Mouse (Mus musculus): ENCODE data around the gene Ostf1.
A peak's percentile ranks its signal among the peaks of the same experiment; 100 is the strongest.

Ostf1 gene

DNA sequence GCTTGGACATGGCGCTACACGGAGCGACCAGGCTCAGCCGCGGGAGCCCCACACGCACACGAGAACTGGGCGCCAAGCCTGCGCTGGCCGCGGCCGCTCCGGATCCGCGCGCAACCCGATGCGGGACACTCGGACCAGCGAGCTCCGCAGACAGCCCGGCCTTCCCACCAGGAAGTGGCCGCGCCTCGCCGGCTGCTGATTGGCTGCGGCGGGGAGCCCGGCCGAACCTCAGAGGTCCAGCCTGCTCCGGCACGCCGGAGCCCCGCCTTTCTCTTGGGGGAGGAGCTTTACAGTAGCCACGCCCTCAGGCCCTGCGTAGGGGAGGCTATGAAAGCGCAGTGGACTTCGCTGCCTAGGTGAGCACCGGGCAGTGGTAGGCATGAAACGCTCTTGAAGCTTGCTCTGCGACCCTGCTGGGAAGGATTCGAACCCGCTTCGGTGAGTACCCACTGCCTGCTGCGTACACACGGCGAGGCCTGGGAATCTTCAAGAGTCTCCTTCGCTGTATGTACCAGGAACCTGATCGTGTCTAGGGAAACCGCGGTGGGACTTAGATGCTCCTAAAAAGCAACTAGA is at the start of gene Ostf1, which contains the start of gene Nmrk1:
Gene Ostf1, minus strand, starts transcription at position 180 of the 576 bp plus-strand sequence.
Gene Nmrk1, plus strand, starts transcription at position 307 of the 576 bp plus-strand sequence.
- peak; percentile 97 for DNase-seq

DNA sequence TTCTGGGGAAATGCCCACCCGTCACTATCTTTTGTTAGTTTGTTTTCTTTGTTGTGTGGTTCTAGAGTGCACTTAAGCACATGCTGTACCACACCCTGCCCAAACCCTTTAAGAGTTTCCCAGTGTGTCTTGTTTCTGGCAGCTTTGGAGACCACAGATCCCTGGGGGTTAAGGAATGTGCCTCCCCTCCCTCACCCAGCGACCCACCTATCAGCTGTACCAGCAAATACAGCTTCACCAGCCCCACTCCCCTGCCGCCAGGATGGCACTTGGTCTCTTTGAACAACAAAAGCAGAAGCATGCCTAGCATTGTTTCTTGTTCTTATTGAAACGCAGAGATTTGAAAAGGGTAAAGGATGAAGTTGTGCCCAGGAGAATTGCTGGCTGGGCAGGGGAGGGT is 41.5 kb upstream of the Ostf1 start:
- no peak for DNase-seq

DNA sequence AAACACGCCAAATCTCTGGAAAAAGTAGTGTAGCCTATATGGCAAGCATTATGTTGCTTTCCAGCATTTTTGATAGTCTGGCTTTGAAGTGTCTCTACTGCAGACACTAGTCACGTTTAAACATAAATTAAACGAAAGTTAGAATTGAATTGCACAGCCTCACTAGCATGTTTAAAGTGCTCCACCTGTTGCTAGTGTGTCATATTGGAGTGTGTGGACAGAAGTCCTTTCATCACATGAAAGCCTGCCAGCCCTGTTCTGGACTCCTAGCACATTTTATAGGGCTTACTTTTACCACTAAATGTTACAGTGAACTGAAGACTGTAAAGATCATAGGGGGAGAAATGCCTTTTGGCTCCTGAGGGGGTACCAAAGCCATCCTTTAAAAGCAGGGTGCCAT is 40.9 kb upstream of the Ostf1 start:
- no peak for DNase-seq

DNA sequence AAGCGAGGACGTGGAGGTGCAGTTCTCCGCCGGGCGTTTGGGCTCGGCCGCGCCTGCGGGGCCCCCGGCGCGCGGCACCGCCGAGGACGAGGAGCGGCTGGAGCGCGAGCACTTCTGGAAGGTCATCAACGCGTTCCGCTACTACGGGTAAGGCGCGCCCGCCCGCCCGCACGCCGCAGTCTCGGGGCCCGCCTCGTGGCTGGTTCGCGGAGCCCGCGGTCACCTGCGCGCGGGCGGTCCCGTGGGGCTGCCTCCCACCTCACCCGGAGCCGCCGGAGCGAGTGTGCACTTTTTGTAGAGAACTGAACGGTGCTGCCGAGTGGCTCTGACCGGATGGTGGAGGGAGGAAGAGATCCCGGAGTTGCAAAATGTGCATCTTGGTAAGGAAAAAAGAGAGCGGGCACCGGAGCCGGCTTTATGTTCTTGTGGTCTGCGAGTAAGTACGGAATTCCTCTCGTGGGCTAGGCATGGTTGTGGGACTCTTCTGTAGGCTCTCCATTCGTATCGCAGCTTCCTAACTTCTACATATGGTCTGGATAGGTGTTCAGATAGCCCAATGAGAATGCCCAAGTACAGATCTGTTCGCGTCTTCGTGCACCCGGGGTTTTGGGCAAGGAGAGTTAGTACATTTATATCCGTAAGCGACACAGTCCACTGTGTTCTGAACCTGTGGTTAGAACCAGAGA is 39.6 kb upstream of the Ostf1 start:
- DNase-seq = peak; percentile 62

DNA sequence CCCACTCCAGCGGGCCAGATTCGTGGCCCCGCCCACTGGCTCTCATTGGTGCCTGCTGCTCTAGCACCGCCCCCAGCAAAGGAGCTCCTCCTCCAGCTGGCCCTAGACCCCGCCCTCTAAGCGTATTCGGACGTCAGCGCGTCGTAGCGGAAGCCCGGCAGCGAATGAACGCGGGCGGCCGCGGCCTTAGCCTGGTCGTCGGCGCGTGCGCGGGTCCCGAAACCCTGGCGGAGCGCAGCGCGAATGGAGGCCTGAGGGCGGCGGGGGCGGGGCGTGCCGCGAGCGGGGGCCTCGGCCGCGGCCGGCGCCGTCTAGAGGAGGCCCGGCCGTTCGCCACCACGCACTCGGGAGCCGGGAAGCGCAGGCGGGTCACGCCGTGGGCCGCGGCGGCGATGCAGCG is 39.0 kb upstream of the Ostf1 start, which contains the start of gene Carnmt1:
Gene Carnmt1, plus strand, starts transcription at position 157 of the 400 bp plus-strand sequence.
- peak; percentile 99 for DNase-seq

DNA sequence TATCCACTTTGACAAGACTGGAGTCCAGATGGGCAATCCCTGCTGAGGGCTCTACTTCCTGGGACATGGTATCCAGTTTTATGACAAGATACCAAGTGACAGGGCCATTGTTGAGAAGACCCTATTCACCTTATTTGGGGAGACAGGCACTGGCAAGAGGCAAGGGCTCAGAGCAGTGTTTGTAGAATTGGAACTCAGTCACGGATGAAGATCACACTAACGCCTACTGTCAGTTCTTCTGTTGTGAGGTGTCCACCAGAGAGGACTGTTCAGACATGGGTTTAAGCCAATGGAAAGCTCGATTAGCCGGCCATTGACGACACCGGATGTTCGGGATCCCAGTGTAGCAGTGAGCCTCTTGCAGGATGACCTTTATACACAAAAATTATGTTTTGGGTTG is 37.9 kb upstream of the Ostf1 start:
- peak; percentile 23 for DNase-seq

DNA sequence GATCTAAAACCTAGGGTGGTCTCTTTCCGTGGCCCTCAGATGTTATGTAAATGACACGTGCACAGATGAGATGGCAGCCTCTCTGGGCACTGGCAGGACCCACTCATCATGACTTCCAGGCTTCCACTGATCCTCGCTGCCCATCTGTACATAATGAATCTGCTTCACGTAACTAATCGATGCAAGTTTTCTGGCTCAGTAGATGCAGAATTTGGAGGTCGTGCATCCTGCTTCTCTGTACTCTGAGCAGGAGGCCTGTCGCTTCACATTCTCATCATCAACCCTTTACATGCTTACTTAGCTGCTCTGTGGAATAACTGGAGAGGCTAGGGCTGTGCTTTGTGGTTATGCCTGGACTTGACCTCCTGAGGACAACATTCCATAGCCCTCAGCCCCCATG is 35.3 kb upstream of the Ostf1 start:
- DNase-seq = no peak

DNA sequence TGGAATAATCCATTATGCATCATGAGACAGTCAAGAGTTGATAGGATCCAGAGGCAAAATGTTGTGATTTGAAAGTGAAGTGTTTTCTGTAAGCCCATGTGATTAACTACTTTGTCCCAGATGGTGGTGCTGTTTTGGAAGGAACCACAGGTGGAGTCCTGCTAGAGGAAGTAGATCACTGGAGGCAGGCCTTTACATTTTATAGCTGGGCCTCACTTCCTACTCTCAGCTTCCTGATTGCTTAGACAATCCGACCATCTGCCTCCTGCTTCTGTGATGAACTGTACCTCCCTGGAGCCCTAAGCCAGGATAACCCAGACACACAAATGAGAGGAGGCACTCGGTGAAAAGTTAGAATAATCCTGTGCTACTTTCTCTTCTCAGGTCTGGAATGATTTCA is 32.3 kb upstream of the Ostf1 start:
- no peak for DNase-seq

DNA sequence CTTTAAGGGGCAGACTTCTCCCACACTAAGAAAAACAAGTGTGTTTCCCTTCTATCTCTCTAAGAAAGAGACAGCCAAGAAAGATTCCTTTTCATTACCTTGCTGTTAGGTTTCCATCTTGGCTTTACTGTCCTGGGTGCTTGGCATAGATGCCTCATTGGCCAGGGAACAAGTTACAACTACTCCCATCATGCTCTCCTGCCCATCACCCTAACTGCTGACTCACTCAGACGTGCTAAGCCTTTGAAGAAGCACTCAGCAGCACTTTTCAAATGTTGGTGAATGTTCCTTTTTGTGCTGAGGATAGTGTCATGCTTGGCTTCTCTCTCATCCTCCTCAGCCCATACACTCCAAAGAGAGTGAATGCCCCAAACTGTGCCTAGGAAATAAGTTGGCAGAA is 30.1 kb upstream of the Ostf1 start:
- DNase-seq = no peak

DNA sequence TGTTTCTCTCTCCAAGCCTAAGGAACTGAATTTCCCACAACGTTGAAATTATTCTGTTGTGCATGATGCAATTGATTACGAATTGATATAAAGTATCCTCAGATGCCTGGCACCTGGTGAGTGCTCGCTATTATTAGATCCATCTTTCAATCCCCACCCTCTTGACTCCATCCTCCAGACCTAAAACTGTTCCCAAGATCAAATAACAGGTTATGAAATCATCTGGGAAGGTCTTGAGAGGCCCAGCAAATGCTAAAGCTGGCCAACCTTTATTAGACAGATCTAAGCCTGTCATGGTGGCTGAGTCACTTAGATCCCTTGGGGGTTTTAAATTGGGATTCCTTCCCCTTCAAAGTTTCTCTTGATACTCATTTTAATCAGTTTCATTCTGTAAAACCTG is 28.8 kb upstream of the Ostf1 start:
- DNase-seq = no peak

DNA sequence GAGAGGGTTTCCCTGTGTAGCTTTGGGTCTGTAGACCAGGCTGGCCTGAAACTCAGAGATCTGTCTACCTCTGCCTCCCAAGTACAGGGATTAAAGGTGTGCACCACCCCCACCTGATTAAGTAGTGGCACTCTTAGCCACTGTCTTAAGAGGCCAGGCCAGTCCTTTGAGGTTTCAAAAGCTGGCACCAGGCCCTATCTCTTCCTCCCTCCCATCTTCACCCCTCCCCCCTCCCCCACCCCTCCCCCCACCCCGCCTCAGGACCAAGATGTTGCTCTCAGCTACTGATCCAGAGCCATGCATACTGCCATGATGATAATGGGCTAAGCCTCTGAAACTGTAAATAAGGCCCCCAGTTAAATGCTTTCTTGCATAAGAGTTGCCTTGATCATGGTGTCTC is 27.7 kb upstream of the Ostf1 start:
- DNase-seq = no peak

DNA sequence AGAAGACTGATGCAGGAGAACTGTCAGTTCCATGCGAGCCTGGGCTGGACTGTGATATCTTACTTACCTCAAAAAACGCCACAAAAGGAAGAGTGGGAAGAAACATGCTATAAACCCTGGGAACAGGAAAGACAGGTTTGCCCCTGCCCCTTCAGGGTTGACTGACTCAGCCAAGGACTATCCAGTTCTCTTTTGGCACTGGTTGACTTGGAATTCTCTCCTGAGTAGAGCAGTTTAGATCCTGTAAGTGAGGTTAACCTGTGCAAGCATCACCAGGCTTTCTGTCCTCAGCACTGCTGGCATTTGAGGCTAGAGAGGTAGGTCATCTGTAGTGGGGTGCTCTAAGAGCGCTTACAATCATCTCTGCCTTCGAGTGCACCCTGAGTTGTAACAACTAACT is 26.9 kb upstream of the Ostf1 start:
- DNase-seq = no peak

DNA sequence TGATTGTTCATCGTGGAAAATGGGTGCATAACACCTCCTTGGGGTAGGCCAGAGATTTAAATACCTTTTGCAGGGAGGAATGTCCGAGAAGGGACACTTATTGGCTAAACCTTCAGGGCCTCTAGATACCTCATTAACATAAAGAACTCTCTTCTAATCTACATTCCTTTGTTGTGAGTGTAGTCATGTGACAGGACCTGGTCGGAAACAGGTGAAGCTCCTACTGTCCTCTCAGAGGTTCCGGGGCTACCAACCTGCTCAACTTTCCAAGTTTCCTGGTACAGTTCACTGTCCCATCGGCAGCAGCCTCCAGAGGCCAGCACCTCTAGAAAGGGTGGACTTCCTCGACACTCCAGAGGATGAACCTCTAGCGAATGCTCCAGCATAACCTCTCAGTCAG is 24.4 kb upstream of the Ostf1 start:
- no peak for DNase-seq

DNA sequence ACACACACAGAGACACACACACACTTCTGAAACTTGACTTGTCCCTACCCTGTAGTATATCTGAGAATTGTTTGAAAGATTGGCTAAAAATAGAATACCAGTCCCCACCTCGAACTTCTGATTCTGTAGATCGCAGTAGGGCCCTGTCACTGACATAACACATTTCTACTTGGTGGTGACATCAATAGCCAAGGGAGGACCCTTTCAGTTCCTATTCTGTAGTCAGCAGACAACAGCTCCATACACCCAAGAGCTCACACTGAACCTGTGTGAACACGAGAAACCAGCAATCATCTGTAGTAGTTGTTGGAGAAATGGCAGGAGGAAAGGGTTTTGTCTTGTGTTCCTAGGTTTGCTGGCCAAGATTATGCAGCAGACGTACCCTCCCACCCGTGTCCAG is 23.4 kb upstream of the Ostf1 start:
- no peak for DNase-seq

DNA sequence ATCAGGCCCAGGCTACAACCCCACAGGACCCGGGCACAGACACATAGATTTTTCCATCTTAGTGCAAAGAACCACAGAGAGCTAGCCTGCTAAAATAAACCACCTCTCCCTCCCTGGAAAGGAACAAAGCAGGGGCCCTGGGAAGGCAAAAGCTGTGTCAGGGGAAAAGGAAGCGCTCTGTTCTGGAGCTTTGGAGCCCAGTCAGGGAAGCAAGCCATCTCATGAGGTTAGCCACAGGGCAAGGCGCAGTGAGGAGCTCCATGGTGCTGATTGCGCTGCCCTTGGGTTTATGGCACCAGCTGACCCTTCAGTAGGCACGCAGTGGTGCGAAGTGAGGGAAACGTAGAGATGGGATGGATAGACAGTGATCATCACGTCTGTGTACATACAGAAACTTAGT is 22.7 kb upstream of the Ostf1 start:
- no peak for DNase-seq

DNA sequence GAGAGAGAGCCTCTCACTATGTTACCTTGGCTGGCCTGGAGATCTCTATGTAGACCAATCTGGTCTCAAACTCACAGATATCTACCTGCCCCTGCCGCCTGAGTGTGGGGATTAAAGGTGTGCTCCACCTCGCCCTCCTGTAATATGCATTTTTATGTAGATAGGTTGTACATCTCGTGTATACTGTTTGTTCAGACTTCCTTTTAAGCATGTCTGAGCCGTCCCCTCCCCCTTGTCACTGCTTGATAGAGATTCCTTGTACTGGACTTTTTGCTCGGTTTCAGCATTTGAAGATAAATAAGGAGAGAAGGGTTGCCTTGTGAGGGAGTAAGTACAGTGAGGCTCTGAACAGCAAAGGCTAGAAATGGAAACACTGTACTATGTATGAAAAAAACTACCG is 21.4 kb upstream of the Ostf1 start:
- no peak for DNase-seq

DNA sequence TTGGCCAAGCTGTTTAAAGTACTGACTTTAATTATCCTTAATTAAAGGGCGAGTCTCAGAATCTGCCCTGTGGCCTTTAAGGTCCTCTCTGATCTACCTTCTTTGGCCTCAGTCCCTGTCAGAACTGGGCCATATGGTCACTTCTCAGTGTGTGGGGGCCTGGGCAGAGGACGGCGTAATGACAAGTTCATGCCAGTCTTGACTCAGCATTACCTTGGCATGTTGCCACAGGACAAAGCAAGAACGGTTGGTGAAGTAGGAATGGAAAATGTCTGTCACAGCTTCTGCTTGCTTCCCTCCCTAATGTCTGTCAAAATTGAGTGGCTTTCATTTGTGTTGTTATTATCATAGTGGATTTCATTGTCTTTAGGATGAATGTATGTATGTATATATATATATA is 21.0 kb upstream of the Ostf1 start:
- DNase-seq = peak; percentile 91

DNA sequence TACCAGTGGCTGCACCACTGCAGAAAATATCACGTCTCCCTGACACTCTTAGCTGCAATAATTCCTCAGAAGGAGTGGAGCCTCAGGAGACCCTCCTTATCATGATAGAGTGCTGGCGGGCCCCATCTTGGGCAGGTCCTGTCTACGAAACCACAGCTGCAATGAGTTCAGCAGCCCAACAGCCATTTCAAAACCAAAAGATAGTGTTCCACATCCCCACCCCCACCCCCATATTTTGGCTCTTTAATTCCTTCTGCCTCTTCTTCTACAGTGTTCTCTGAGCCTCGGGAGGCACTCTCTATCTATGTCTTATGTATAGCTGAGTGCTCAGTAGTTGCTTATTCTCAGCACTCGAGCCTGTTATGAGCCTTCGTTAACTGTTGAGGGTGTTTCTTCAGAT is 18.9 kb upstream of the Ostf1 start:
- no peak for DNase-seq

DNA sequence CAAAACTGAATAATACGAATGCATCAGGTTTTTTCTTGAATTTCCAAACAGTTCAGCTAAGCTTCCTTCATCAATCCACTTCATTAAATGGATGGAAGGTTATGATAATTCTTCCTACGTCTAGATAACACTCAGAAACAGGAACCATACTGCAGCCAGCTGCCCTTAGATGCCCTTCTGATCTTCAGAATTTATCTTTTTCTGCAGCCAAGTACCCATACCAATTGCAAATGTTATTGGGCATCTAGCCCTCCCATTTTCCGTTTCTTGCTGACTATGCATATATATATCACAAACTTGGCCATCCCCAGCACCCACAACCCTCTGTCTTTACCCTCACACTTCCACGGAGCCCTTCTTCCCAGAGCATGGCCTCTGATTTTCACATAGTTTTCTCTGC is 18.3 kb upstream of the Ostf1 start:
- no peak for DNase-seq

DNA sequence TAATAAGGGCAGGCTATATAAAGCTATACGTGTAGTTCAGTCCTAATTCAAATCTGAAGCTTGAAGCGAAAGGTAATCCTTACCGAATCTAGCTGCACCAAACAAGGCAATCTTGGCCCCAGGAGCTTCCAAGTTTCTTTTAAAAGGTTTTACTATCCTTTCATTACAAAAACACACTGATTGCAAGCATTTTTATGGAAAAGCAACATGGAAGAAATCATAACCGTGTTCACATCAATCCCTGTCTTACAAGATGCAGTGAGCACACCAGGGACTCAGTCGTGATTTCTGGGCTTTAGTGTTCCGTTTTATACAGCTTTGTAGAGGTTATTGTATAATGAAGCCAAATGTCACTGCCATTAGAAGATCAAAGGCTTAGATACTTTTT is 16.9 kb upstream of the Ostf1 start:
- DNase-seq = no peak

DNA sequence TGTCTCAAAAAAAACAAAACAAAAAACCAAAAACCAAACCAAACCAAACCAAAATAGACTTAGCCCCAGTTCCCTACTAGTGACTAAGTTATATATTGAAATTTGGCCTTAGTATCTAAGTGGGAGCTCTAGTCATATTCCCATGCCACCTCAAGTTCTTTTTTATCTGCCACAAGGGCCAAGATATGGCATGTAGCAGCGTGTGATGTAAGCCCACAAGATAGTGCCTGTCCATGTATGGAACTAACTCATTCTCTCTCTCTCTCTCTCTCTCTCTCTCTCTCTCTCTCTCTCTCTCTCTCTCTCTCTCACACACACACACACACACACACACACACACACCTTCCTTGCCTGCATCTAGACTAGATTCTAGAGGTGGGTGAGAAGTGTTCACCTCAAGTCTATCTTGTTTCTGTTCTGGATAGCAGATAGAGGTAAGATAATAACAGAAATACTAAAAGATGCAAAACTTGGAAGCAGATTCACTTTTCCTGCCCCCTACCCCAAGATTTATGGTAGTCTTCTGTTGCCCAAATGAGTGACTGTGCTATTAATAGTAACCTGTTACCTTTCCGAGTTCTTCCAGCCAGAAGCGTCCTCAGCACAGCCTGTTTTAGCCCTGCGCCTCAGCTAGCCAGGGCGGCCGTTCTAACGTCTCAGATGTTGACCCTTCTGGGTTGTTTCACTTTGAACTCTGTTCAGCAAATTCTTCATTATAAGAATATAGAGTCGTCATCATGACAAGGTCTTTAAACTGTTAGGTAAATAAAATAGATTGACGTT is 16.3 kb upstream of the Ostf1 start:
- DNase-seq = no peak

DNA sequence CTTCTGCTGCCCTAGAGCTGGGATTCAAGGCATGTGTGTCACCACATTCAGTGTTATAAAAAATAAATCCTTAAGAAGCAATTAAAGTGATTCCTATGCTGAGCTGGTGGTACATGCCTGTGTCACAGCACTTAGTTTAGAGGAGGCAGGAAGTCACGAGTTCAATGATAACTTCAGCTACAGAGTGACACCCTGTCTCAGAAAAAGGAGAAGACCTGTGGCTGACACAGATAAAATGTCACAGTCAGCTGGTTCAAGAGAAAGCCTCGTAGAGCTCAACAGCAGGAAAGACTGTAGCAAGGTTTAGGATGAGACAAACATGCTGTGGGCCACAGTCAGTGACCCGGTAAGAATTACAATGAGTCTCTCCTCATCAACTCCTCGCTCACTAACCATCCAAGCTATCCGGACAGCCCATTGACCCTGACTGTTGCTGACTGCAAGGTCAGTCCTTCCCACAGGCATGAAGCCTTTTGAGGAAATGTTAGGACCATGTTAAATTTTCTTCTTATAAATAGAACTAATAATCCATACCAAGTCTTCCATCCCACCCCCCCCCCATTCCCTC is 15.3 kb upstream of the Ostf1 start:
- DNase-seq = no peak

DNA sequence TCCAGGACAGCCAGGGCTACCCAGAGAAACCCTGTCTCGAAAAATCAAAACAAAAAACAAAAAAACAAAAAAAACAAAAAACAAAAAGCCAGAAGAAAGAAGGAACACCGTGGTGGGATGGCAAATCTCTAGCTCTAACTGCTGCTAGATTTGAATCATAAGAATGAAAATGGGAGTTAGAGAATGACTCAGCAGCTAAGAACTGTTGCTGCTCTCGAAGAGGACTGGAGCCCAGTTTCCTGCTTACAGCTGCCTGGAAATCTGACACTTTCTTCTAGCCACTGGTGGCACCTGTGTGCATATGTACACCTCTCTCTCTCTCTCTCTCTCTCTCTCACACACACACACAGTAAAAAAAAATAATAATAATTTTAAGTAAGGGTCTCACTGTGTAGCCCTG is 14.8 kb upstream of the Ostf1 start:
- no peak for DNase-seq

DNA sequence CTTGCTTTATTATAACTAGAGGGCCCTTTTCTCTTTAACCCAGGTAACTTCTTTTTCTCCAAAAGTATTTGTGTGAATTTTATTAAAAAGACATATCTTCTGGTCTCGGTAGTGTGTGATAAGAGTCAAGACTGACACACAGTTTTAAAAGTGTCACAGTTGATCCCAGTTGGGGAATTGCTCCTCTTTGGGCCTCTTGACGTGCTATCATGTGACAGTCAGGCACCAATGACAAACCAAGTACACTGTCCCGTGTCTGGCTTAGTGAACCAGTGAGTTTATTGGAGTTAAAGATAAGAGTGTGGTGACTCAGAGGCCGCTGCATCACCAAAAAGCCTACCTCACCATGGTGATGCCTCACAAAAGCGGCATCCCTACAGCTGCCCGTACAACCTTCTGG is 12.5 kb upstream of the Ostf1 start:
- no peak for DNase-seq
